Mouse (Mus musculus): Measurements from ENCODE around the gene Syce1.

DNA sequence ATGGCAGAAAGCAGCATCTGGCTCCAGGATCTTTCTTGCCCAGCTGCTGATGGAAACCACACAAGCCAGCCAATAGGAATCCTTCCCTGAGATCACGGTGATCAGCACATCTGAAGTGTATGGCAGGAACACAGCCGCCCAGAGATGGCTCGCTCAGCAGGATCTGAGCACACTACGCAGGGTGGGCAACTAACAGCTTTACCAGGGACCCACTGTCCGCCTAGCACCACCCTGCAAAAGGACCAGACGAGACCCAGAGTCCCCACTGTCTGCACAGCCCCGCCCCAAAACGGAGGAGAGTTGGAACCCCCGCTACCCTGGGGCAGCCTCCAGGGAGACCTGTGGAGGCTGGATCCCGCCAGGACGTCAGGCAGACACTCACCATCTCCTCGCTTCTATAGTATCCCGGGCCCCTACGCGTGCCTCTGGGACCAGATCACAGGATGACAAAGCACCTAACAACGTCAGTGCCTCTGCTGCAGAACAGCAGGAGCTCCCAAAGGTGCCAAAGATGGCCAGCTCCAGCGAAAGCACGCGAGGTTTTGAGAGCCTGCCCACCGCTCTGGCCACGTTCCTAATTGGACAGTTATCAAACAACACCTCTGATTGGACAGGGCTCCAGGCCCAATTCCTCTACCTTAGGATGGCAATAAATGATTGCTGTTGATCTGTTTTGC, 34.1 kb upstream of the Syce1 start, which contains the start of gene Zfp941:
- TF ChIP-seq CTCF (IDR thresholded peaks at IDR 0.05; ENCODE audit: insufficient read depth, low read depth, low read length): no peak
- peak; percentile 47; the same call in 1 of the 2 replicates for TF ChIP-seq POLR2A (IDR thresholded peaks at IDR 0.05; ENCODE audit: insufficient read depth, low read depth, low read length)

Measured in olfactory bulb, adult 2 months (tissue).